Mouse (Mus musculus) spleen, postnatal 36 days (tissue): ENCODE measurements around the gene Praf2.

Experiments used
- DNase-seq, 2 experiments: peaks; one replicate each; pipeline ENCODE4 v3.0.0; 2022; ENCODE audit warnings: low spot score in 2 of 2, mixed read lengths in 1 of 2

The Praf2 gene

GRCm38 (mm10) chrX:7739336-7740081 is 11.3 kb downstream of the Praf2 start:
- DNase-seq, result no peak

DNA sequence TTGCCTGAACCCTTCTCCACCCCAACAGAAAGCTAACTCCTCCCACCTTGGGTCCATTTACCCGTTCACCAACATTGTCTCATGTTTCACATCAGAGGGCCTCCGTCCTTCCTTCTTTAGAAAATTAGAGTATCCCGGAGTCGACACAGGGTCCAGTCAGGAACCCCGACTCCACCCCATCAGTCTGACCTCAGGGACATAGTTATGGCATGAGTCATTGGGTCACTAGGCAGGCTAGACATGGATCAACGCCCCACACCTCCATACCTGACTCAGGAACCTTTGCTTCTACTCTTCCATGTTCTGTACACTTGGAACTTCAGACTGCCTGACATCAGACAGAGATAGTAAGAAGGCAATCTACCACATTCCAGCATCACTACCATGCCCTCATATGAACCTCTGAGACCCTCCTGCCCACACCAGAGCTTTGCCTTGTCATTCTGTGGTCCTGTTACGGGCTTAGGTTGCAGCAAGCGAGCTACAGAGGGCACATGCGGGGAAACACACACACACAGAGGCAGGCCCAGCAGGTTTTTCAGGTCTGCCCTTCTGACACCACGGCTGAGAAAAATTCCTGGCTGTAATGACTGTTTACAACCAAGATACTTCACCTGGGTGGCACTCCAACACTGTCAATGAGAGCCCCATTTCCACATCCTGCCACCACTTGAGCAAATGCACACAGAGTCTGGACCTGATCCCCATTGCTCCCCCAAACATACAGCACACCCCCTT is 12.0 kb downstream of the Praf2 start:
- DNase-seq, result no peak

DNA sequence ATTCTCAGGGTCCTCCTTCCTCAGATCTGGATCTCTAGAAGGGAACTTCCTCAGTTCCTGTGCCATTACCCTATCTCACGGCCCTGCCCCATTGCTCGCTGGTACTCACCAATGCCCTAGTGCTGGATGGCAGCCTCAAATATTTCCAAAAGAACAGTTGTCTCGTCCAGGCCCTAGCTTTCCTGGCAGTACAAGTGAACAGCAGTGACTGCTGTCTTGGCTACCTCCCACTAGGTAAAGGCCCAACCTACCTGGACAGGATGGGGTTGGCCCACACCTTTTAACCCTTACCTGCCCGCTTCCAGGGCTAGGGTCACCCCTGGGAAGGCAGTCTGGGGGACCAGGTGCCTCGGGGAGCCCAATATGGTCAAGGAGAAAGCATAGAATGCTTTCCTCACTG is 12.9 kb downstream of the Praf2 start:
- DNase-seq, result no peak

DNA sequence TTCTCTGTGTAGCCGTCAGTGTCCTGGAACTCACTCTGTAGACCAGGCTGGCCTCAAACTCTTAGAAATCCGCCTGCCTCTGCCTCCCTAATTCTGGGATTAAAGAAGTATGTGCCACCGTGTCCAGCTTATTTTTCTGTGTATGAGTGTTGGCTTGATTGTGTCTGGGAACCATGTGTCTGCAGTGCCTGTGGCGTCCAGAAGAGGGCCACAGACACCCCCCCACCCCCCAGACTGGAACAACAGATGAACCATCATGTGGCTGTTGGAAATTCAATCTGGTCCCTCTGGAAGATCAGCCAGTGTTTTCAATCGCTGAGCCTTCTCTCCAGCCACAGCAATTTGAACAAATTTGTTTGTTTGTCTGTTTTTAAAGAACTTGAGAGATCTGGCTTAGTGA is 15.2 kb downstream of the Praf2 start:
- DNase-seq, result no peak

- no peak for DNase-seq
Observed at GRCm38 (mm10) chrX:7744940-7745339, 16.7 kb downstream of the Praf2 start.

DNA sequence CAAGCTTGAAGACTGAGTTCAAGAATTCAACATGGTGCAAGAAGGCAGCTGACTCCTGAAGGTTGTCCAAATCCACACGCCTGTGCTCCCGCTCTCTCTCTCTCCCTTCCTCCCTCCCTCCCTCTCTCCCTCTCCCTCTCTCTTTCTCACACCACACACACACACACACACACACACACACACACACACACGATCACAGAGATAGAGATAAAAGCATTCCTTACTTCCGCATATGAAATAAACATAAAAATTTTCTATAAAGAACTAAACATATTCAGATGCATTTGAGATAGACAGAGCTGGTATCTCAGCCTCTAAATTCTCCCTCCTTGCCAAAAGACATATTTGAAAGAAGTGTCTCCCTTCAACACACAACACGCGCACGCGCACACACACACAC is 17.2 kb downstream of the Praf2 start:
- no peak for DNase-seq

- no peak for DNase-seq
Observed at GRCm38 (mm10) chrX:7750432-7751116, 22.3 kb downstream of the Praf2 start, which contains the start of gene Ccdc120. Gene Ccdc120 (minus strand): TSS chrX:7750905.

- peak in 1 of 2 experiments; percentile 31 for DNase-seq
Observed at GRCm38 (mm10) chrX:7753627-7754026, 25.4 kb downstream of the Praf2 start.

- peak; percentile 88 to 93 for DNase-seq
Observed at GRCm38 (mm10) chrX:7762137-7762920, 34.1 kb downstream of the Praf2 start, which contains the start of gene Tfe3. Gene Tfe3 (plus strand): TSS chrX:7762560.

- DNase-seq, result no peak
Observed at GRCm38 (mm10) chrX:7762921-7763197, 34.6 kb downstream of the Praf2 start.

DNA sequence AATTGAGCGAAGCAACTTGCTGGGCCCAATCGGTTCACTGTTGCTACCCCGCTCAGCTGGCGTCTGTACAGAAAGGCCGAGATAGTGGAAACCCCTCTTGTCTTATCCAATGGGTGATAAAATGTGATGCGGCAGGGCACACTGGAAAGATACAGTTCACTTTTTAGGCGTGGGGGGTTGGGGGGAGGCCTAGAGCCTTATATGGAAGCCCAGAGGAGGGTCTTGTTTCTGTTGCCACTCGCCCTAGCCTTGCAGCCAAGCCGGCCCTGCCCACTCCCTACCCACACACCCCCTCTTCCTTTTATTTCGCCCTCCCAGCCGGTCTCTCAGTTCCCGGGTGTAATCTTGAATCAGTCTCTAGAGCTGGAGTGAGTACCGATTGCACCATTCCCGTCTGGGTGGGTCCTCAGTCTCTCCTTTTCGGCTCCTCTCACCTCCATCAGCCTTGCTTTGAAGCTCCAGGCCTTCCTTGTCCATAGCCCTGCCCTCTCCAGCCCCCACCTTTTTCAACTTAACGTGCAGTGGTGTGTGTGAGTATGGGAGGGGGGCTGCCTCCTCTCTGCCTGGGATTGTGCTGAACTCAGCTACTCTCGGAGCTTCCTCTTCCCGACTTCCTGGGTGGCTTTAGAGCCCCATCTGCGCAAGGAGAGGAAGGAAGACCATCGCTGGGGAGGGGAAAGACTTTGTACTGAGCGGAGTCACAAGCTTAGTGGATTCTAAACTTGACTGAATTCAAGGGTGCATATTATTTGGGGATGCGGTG is 35.6 kb downstream of the Praf2 start:
- DNase-seq, result peak; percentile 14 to 15

DNA sequence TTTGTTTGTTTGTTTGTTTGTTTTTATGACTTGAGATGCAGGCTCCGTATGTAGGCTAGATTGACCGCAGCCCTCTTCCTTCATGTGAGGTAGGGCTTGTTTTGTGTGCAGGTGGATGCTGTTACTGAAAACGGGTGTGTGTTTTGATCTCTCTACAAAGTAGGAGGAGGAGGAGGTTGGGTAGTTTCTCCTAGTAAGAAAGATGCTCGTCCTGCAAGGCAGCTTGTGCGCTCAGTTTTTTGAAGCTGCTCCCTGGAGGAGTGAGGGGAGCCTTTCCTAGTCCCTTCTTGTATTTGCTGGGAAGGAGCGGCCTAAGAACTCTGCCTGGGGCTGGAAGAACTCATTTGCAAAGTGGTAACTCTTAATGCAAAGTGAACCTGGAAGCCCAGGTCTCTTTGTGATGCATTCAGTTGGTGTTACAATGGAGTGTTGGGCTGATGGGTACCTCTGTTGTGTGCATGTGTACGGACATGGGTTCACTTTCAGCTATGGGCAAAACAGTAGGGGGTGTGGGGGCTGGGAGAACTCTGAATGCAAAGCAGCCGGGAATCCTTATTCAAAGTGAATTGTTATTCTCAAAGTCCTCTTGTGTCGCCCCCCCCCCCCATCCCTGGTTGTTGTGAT is 36.5 kb downstream of the Praf2 start:
- DNase-seq, result no peak

- no peak for DNase-seq
Observed at GRCm38 (mm10) chrX:7765281-7765670, 37.0 kb downstream of the Praf2 start.

GRCm38 (mm10) chrX:7765764-7766163 is 37.5 kb downstream of the Praf2 start:
- DNase-seq, result no peak

- no peak for DNase-seq
Observed at GRCm38 (mm10) chrX:7769302-7770017, 41.2 kb downstream of the Praf2 start.

GRCm38 (mm10) chrX:7772766-7773165 is 44.5 kb downstream of the Praf2 start:
- no peak for DNase-seq

GRCm38 (mm10) chrX:7775501-7776205 is 47.4 kb downstream of the Praf2 start:
- no peak for DNase-seq

DNA sequence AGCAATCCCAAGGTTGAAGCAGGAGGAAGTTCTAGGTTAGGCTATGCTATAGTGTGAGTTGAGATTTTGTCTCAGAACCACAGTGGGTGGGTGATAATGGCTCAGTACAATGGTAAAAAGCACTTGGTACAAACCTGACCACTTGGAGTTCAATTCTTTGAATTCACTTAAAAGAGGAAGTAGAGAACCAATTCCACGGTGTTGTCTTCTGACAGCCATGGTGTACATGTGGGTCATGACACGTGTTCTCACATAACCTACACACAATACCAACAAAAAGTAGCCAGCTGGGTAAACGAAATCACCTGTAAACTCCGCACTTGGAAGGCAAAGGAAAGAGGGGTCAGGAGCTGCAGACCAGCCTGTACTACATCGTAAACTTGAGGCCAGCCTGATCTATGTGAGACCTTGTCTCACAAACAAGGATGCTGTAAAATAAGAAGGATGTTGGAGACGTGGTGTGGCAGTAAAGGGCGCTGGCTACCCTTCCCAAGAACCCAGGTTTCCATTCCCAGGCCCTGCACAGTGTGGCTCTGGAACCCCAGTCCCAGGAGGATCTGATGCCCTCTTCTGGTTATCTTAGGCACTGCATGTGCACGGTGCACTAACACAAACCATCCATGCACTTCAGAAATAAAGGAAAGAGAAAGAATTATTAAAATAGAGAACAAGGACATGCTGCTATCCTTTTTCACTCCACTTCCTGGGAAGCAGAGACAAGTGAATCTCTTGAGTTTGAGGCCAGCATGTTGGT is 48.3 kb downstream of the Praf2 start:
- DNase-seq, result no peak
